Mouse (Mus musculus) left cerebral cortex, adult 2 months (tissue): Measurements from ENCODE around the gene Stx8. TPM values are rescaled to one million over a fixed set of nuclear protein-coding genes. Genes with fewer than 3 reads are reported as not detected.

Source experiments
- DNase-seq, 2 experiments: peaks; one replicate each; pipeline ENCODE4 v3.0.0; 2021 to 2022; ENCODE audit warnings: low spot score in 2 of 2, mixed read lengths in 1 of 2; ENCODE audit errors: extremely low spot score in 1 of 2
- H3K27ac ChIP-seq: fragments of 200-600 bp; 2 replicates; pipeline ENCODE4 v1.8.1; 2022
- H3K4me3 ChIP-seq: fragments of 200-600 bp; 2 replicates; pipeline ENCODE4 v1.8.1; 2022
- CTCF ChIP-seq: fragments of 200-600 bp; IDR thresholded peaks from 2 replicates; pipeline ENCODE4 v1.8.1; 2022; ENCODE audit warnings: antibody characterized with exemption, mild to moderate bottlenecking, moderate library complexity
- intact Hi-C: fragments of 180-260 bp; cut with DNase I; formaldehyde crosslinking; loops from one replicate; pipeline ENCODE4 v1.15.1; 2025
- total RNA-seq, 2 experiments: library from RNA; stranded (reverse); gene quantifications; 2 replicates each; pipeline ENCODE4 v1.2.3; 2021

The Stx8 gene
- total RNA-seq, 2 experiments from 2014 or later: 36.4 to 42.7 TPM

DNA sequence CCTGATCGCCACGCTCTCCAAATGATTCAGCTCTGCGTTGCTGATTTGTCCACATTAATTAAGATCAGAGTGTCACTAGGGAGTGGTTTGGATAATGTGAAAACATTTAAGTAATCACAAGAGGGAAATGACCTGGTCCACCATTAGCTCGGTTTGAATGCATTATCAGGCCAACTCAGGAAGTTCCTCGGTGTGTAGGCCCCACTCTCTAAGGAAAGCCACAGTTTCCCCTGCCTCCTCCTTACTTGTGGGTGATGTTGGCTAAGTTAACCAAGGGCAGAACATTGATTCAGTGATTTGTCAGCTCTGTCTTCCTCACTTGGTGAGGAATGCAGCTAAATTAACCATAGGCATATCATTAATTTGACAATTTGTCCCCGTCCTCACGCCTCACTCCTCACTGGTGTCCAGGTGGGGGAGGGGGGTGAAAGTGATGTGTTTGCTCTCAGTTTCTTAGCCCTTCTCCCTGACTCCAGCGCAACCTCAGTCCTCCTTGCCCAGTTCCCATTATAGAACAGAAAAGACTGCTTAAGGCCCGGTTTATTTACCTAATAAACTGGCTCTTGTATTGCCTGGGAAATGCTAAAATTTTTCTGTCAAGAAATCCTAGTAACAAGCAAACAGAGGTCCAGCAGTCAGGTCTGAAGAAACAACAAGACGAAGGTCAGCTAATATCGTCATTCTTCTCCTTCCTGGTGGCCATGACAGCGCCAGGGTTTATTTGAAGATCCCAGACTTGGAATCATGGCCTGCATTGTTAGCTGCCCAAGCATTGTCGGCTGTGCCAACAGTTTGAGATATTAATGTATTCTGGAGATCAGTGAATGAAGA is 178.5 kb downstream of the Stx8 start:
- intact Hi-C loops: no loop called here
- no peak for DNase-seq
- Histone ChIP-seq H3K4me3 (no peak overlapping the region), H3K27ac (no peak overlapping the region)
- TF ChIP-seq CTCF: no peak

DNA sequence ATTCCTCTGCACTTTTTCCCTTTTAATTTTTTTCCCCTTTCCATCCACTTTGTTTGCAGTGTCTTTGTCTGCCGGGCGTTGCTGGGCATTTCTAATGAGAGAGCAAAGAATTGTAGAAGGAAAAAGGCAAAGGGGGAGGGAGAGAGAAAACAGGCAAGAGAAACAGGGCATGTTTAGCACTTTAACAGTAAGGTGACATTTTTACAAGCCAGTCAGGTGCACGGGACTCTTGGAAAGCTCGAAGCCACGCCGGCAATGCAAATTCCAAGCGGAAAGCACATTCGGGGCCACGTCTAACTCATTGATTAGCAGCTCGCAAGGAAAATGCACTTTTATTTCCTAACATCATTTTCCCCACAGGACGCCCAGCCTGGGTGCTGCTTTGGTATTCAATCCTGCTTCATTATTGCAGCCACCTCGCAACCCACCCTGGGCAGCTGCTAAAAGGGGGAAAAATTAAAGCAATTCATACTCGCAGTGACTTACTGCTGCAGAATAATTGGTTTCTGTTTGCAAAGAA is 179.1 kb downstream of the Stx8 start:
- TF ChIP-seq CTCF: no peak
- no peak overlapping the region for H3K4me3 ChIP-seq
- DNase-seq: no peak
- intact Hi-C loops: no loop called here
- no peak overlapping the region for H3K27ac ChIP-seq

DNA sequence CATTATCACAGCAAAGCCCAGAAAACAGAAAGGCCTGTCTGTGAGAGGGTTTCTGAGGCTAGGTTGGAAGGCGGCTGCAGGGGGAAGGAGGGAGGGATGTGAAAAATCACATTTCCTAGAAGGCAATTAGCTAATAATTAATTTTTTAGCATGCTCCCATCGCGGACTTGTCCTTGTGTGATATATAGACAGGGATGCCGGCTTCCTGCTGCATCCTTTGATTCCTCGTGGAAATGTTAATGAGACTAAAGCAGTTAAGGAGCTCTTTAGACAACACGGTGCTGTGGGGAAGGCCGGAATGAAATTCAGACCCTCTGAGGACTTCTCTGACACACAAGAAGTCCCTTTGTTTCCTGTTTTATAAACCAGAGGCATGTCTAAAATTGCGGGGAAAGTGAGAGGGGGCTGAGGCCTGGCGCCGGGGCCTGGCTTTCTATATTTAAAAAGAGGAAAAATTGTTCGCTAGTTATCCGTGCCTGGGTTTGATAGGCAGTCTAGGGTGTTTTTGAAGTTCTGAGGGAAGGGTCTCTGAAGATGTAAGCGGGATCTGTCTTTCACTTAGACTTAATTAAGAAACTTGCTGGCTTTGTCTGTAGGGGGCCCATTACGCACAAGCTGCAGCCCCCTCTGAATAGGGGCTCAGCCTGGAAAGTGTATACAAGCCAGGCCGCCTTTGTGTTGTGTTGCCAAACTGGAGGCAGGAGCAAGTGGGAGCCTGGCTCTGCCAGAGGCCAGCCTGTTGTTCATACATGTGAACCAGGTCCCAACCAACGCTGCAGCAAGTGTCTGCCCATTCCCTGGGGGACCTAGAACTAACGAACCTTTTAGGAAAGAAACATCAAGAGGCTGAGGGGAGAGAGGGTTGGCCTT is 179.8 kb downstream of the Stx8 start:
- H3K27ac ChIP-seq: no peak overlapping the region
- DNase-seq: no peak

DNA sequence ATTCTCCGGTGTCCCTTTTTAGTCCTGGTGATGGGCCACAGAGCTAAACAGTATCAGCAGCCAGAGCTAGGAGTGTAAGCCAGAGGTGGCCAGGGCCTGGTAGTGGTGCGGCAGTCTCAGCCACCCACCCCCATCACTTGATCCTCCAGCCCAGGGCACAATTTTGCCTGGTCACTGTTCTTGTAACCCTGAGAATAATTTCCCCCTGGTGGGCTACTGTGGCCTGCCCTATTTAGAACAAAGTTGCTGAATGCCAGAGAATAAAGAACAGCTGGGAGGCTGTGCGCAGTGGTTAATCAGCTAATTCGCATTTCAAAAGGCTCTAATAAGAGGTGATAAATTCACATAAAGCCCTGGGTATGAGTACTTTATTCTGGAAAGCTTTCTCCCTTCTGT is 180.5 kb downstream of the Stx8 start:
- Histone ChIP-seq H3K27ac (no peak overlapping the region), H3K4me3 (no peak overlapping the region)
- TF ChIP-seq CTCF: no peak
- DNase-seq: no peak
- intact Hi-C loops: no loop called here

More for the DNA sequence above, 179.8 kb downstream of the Stx8 start:
- no peak for TF ChIP-seq CTCF
- intact Hi-C loops: no loop called here
- H3K4me3 ChIP-seq: no peak overlapping the region

DNA sequence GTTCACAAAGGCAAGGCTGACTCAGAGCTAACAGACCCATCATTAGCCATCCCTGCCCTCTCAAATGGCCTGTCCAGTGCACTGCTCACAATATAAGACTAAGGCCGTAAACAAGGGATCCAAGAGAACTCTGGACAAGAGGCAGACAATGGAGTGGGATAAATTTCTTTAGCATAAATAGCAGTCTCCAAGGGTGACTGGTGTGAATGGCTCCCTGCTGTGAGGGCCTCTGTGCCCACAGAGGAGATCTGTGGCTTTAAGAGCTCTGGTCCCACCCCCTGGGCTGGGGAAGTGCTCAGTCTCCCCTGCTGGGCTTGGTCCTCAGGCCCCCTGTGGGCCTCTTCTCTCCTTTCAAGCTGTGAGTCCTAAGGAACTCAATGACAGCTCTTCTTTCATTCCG is 184.9 kb downstream of the Stx8 start:
- H3K4me3 ChIP-seq: no peak overlapping the region
- TF ChIP-seq CTCF: no peak
- intact Hi-C loops: no loop called here
- DNase-seq: no peak
- no peak overlapping the region for H3K27ac ChIP-seq

DNA sequence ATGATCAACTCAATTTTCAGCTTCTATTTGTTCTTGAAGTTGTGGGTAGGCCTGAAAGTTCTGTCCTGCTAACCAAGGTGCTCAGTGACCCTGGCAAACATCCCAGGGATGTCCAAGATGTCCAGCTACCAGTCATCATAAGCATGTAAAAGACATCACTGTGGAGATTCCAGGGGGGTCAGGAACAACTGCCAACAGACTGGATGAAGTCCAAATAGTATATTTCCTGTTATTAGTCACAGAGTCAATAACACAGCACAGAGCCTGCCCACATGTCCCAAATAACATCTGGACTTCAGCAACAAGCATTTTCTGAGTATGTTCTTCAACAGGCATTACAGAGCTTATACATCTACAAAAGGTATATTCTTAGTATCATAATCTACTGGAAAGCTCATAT is 189.8 kb downstream of the Stx8 start:
- TF ChIP-seq CTCF: no peak
- Histone ChIP-seq H3K4me3 (no peak overlapping the region), H3K27ac (no peak overlapping the region)
- DNase-seq: no peak
- intact Hi-C loops: no loop called here

DNA sequence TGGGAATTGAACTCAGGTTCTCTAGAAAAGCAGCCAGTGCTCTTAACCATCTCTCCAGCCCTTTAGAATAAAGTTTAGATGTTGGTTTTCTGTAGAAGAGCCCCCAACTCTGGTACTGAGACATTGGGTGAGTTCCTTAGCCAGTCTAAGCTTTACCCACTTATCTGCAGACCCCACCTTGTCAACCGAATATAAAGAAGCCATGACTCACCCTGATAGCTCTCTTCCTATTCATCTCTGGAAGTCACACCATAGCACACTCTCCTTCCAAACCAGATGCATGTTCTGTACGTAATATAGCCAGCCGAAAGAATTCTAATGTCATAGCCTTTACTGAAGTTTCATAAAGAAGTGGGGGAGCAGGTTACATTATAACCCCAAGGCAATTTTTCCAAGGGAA is 192.2 kb downstream of the Stx8 start:
- intact Hi-C loops: no loop called here
- H3K27ac ChIP-seq: no peak overlapping the region
- H3K4me3 ChIP-seq: no peak overlapping the region
- TF ChIP-seq CTCF: no peak
- no peak for DNase-seq

DNA sequence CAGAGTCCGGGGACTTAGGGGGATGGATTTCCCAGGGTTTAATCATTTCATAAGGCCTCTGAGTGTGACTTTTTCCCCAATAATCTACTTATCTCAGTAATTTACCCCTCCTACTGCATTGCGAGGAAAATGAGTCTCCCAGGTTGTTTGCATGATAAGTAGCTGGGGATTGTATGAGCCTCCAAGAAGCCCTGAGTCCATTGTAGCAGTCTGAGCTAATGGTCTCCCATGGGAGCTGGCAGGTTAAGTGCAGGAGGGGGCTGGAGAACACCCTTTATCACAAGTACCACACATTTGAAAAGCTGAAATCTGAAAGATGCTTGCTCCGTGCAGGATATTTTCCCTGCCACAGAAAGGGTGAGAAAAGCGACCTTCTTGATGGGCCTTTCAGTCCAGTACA is 193.9 kb downstream of the Stx8 start:
- H3K27ac ChIP-seq: no peak overlapping the region
- H3K4me3 ChIP-seq: no peak overlapping the region
- TF ChIP-seq CTCF: no peak
- DNase-seq: no peak
- intact Hi-C loops: no loop called here

DNA sequence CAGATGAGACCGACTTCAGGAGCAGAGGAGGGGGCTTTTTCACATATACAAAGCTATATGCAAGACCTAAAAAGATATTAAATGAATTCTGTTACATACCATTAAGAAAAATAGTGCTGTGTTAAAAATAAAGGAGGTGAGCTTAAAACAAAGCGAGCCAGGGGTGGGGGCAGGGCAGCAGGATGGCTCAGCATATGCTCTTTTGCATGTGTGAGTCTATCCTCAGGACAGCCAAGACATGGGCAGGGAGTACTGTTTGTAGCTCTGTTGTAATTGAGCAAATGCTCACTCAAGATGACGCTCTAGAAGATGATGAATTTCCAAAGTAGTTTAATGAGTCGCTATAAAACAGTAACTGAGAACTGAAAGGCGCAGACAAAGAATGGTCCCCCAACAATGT is 198.4 kb downstream of the Stx8 start:
- no peak for DNase-seq
- no peak overlapping the region for H3K4me3 ChIP-seq
- intact Hi-C loops: no loop called here
- TF ChIP-seq CTCF: no peak
- H3K27ac ChIP-seq: no peak overlapping the region

DNA sequence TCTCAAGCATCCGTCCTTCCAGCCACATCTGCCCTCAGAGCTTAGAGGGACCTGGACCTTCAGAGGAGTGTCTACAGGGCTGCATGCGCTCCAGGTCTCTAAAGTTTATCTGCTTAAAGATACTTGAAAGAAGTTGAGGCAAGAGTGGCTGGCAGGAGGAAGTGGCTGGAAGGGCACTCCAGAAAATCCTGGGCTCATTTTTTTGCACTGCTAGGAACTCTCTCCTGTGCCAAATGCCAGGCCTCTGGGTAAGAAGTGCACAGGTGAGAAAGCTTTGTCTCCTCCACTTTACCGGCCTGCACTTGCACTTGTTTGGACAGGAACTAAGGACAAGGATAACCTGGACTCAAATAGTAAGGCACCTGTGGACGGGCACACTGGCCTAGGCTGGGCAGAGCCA is 202.4 kb downstream of the Stx8 start:
- Histone ChIP-seq H3K4me3 (no peak overlapping the region), H3K27ac (no peak overlapping the region)
- no peak for DNase-seq
- intact Hi-C loops: no loop called here
- TF ChIP-seq CTCF: no peak

DNA sequence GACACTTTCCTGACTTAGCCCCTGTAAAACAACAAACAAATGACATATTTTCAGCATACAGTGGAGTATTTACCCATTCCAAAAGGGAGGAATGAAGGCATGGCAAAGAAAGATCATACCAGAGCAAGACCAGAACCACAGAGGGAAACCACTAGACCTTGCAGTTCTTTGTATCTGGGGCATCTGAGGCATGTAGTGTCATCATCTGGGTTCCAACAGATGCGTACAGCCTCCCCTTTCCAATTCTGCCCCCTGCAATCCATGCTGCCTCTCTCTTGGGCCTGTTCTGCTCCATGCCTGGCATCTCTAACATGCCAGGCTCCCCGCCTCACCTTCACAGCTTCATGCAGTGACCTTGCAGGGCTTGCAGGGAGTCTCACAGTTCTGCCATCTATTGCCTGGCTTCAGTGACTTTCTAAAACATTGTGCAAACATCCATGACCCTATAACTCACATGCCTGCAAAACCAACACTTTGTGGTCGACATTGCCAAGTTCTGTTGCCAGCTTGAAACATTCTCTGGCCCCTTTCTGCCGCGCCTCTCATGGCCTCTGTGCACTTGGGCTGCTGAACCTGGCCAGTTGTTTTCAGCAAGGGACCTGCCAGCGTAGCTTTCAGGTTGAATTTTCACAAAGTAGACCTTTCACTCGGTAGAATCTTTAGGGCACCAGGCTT is 206.1 kb downstream of the Stx8 start:
- intact Hi-C loops: no loop called here
- DNase-seq: no peak
- Histone ChIP-seq H3K27ac (no peak overlapping the region), H3K4me3 (no peak overlapping the region)
- no peak for TF ChIP-seq CTCF

DNA sequence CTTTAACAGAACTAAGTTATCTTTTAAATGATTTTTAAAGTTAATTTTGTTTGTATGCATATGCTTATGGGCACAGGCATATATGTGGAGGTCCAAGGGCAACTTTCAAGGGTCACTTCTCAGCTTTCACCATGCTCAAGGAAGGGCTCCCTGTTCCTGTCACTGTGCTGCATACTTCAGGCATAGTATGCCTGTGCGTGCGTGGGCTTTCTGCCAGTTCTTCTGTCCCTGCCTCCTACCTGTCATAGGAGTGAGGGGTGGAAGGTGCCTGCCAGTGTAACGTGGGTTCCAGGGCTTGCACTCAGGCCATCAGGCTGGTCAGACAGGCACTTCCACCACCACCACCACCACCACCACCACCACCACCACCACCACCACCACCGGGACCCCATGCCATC is 206.7 kb downstream of the Stx8 start:
- no peak for TF ChIP-seq CTCF
- no peak overlapping the region for H3K27ac ChIP-seq
- H3K4me3 ChIP-seq: no peak overlapping the region
- DNase-seq: no peak
- intact Hi-C loops: no loop called here
